Mouse (Mus musculus) ES-E14 (cell line): ENCODE measurements at regions not wholly inside any gene's neighbourhood (a gene's known extent, or its start where the extent isn't known, plus 50 kb on each side); places are given as distances from the start of the nearest gene placed in this dataset.

Experiments used
- CHD2 ChIP-seq: IDR thresholded peaks from 2 replicates; pipeline ENCODE4 v1.6.1; 2014; ENCODE audit warnings: mild to moderate bottlenecking, low read depth, low read length, inconsistent platforms
- ZNF384 ChIP-seq: IDR thresholded peaks from 2 replicates; pipeline ENCODE4 v1.6.1; 2012; ENCODE audit warnings: low read depth, low read length, inconsistent platforms

DNA sequence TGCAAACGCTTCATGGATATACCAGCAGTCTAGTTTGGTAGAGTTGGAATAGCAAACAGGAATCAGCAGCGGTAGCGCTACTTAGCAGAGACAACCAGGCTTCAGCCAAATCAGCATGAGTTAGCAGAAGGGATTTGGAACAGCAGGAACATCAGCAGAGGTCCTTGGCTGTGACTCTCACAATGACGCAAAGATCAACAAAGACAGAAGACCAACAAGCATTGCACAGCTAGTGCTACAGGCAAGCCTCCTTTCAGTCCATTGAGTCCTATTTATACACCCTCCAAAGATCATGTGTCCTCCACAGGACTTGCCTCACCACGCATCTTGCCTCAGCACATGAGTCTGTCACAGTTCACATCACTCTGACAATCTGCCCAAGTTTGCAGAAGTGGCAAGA is 61.6 kb upstream of the Cdyl start:
- TF ChIP-seq ZNF384: no peak
- TF ChIP-seq CHD2: no peak
